Mouse (Mus musculus) fibroblast of lung, adult 2 months (primary cell): ENCODE measurements around the gene Gm8897.
"Not testable (repeated sequence)": the region's sequence is repeated elsewhere in the genome, so short reads cannot be mapped to it uniquely, and the experiment has no call there.

Experiments used
- DNase-seq: peaks from one replicate; pipeline ENCODE4 v3.0.0-alpha.2; 2011; ENCODE audit warnings: low read depth

The Gm8897 gene

DNA sequence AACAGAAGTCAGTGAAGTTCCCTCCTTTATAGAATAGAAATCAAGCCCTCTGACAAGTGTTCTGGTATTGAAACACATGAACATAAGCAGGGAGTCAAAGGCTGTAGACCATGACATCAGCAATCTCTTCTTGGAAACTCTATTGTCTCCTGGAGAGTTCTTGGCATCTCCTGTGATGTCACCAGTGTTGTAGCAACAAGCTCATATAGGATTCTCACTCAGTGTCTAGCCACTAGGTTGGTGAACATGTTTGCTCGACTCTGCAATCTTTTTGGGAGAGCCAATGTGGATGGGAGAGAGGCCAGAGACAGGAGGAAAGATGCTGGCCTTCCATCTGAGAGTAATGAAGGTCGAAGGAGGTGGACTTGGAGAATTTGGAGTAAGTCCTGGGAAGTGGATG lies at the start of gene Gm8897:
Gm8897 (plus strand) TSS at position 301 of the 400 bp plus-strand sequence.
- not testable (repeated sequence) for DNase-seq

DNA sequence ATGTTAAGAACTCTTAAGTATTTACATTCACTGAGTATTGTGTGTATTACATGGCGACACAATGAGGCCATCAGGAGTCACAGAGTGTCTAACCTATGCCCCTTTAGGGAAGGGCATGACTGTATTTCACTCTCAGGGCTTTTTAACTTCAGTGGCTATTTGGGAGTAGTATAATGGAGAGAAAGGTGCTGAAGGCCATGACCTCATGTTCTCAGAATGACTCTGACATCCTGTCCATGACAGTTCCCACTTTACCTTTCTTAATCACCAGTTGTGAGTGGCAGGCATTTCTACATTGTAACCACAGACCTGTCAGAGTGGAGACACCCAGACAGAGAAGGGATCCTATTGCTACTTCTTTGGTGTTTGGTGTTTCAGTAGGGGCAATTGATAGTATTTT lies 473 bp downstream of the Gm8897 start:
- DNase-seq, result not testable (repeated sequence)
